Mouse (Mus musculus): Measurements from ENCODE around the gene Fos. TPM values are rescaled to one million over a fixed set of nuclear protein-coding genes. Genes with fewer than 3 reads are reported as not detected.

Fos gene
- polyA plus RNA-seq, 1 experiment from 2014 or later, result 1.8 TPM

DNA sequence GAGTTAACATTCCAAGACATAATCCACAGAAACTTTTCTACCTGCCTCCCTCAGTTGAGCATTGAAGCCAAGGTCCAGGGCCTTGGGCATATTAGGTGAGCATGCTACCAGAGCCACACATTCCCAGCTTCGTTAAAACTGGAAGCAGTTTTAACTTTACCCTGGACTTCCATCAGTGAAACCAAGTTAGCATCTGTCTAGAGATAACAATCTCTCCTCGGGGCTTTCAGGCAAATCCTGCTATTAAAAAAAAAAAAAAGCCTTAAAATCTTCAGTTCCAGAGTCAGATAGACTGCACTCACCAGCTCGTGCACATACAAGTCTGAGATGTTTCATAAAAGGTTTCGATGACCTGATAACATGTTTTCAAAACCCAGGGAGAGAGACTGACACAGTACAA, 17.4 kb upstream of the Fos start:
- Histone ChIP-seq H3K27ac (ENCODE audit: low read length) (peak overlapping the region; percentile 89), H3K9ac (ENCODE audit: low read depth, low read length) (no peak overlapping the region)
- 69% methylated on average over 4 of the region's 4 CpGs for WGBS

DNA sequence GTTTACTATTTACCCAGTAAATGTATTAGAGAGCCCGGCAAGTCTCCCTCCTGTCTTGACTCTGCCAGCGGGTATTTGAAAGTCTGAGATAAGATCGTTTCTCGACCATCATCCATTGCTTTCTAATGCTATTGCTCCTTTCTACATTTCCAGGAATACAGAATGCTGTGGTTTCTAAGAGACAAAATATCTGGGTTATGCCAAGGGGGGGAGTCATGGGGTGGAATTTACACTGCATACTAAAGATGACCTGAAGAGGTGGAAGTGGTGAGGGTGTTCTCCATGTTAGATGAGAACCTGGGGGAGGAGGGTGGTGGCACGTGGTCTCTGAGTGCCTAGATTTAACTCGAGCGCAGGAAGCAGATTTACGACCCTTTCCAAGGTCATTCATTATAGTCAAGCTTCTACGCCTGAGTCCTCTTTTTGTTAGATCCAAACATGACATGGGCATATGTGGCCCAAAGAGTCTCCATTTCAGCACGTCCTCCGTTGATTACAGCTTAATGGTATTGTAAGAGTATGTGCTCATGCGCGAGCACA, 16.7 kb upstream of the Fos start:
- Histone ChIP-seq H3K36me3 (ENCODE audit: control insufficient read depth, insufficient read depth, low read length) (no peaks in the 10 kb centered on the region), H3K9ac (ENCODE audit: low read depth, low read length) (no peak overlapping the region), H3K4me2 (ENCODE audit: low read length) (no peak overlapping the region), H3K4me3 (ENCODE audit: low read depth, low read length) (no peak overlapping the region), H3K4me1 (ENCODE audit: control insufficient read depth, insufficient read depth, low read length) (peaks cover 11% of the 10 kb centered on the region), H3K9me3 (replicated peaks; ENCODE audit: control insufficient read depth, low read length, poor library complexity, severe bottlenecking) (no peaks in the 10 kb centered on the region), H3K27me3 (ENCODE audit: control insufficient read depth, insufficient read depth, low read depth, low read length) (no peaks in the 10 kb centered on the region), H3K27ac (ENCODE audit: low read length) (no peak overlapping the region)
- ATAC-seq, result no peak
- WGBS, result 81% methylated on average over 13 of the region's 13 CpGs

More for the DNA sequence above, 17.4 kb upstream of the Fos start:
- Histone ChIP-seq H3K9me3 (replicated peaks; ENCODE audit: control insufficient read depth, low read length, poor library complexity, severe bottlenecking) (no peaks in the 10 kb centered on the region), H3K4me2 (ENCODE audit: low read length) (peak overlapping the region; percentile 69), H3K27me3 (ENCODE audit: control insufficient read depth, insufficient read depth, low read depth, low read length) (no peaks in the 10 kb centered on the region), H3K4me1 (ENCODE audit: control insufficient read depth, insufficient read depth, low read length) (peaks cover 15% of the 10 kb centered on the region), H3K36me3 (ENCODE audit: control insufficient read depth, insufficient read depth, low read length) (no peaks in the 10 kb centered on the region), H3K4me3 (ENCODE audit: low read depth, low read length) (no peak overlapping the region)
- ATAC-seq, result no peak

DNA sequence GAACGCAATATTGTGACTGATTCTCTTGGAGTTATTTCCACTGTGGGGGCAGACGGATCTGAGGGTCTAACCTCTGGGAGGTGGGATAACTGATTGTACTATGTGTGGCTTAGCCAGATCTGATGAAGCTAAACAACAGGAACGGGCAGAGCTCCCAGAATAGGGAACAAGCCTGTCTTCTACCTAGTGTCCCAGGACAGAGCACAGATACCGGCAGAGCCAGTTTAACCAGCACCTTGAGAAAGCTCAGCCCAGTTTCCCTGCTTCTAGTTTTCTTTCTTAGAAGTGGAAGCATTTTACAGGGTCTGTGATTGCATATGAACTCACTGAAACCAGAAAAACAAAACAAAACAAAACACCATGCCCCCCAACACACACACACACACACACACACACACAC, 13.9 kb upstream of the Fos start:
- WGBS, result 79% methylated on average over 4 of the region's 4 CpGs
- Histone ChIP-seq H3K4me2 (ENCODE audit: low read length) (no peak overlapping the region), H3K4me3 (ENCODE audit: low read depth, low read length) (no peak overlapping the region), H3K9ac (ENCODE audit: low read depth, low read length) (no peak overlapping the region), H3K4me1 (ENCODE audit: control insufficient read depth, insufficient read depth, low read length) (peaks cover 8% of the 10 kb centered on the region), H3K27ac (ENCODE audit: low read length) (no peak overlapping the region), H3K27me3 (ENCODE audit: control insufficient read depth, insufficient read depth, low read depth, low read length) (no peaks in the 10 kb centered on the region), H3K9me3 (replicated peaks; ENCODE audit: control insufficient read depth, low read length, poor library complexity, severe bottlenecking) (no peaks in the 10 kb centered on the region), H3K36me3 (ENCODE audit: control insufficient read depth, insufficient read depth, low read length) (no peaks in the 10 kb centered on the region)
- no peak for ATAC-seq

DNA sequence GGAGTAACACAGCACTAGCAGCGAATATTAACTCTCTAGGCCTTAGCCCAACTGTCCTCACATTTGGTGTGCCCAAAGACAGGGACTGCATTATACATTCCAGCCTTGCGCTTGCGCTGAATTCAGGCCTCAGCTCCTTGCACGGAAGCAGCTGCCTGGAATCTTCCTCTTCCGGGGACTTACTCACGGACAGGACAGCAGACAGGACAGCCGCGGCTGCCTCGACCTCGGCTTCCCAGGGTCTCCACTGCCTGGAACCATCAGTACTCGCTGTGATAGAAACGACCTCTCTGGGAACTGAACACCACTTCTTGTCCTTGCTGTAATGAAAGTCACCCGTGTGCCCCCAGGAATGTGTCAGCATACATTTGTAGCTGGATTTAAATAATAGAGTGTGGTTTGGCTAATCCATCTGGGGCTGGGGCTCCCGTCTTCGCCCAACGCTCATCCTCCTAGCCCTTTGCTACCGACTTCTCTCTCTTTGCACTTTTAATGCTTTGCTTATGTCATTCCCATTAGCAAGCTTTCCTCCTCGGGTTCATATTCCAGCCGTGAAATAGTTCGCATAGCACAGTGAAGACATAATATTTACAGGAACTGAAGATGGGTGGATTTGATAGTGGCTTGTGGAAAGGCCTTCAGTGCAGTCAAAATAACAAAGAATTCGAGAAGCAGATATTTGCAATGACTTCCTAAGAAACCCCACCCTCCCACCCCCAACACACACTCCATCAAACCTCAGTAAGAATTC, 11.6 kb upstream of the Fos start:
- no peaks in the 10 kb centered on the region for H3K27me3 ChIP-seq (ENCODE audit: control insufficient read depth, insufficient read depth, low read depth, low read length)
- no peaks in the 10 kb centered on the region for H3K4me1 ChIP-seq (ENCODE audit: control insufficient read depth, insufficient read depth, low read length)
- no peak overlapping the region for H3K4me2 ChIP-seq (ENCODE audit: low read length)
- WGBS, result 47% methylated on average over 21 of the region's 21 CpGs
- ATAC-seq, result no peak
- H3K9ac ChIP-seq (ENCODE audit: low read depth, low read length), result no peak overlapping the region
- H3K9me3 ChIP-seq (replicated peaks; ENCODE audit: control insufficient read depth, low read length, poor library complexity, severe bottlenecking), result no peaks in the 10 kb centered on the region
- H3K36me3 ChIP-seq (ENCODE audit: control insufficient read depth, insufficient read depth, low read length), result no peaks in the 10 kb centered on the region
- no peak overlapping the region for H3K4me3 ChIP-seq (ENCODE audit: low read depth, low read length)
- no peak overlapping the region for H3K27ac ChIP-seq (ENCODE audit: low read length)

DNA sequence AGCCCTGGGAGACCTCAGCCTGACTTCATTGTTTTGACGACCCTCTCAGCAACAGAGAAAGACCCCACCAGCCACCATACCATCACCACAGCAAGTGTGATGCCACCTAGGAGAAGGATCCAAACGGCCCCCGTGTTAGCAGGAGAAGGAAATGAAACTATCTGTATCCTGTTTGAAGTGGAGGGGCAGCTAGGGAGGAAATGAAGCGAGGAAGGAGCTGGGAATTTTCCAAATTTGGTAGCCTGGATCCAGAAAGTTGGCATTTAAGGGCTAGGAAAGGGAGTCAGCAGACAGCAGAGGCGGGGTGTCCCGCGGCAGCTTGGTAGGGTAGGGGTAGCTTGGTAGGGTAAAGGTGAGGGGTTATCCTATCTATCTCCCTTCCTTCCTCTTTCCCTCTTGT, 10.9 kb upstream of the Fos start:
- no peak overlapping the region for H3K4me2 ChIP-seq (ENCODE audit: low read length)
- no peak overlapping the region for H3K4me3 ChIP-seq (ENCODE audit: low read depth, low read length)
- 53% methylated on average over 5 of the region's 7 CpGs for WGBS
- no peak overlapping the region for H3K27ac ChIP-seq (ENCODE audit: low read length)
- no peaks in the 10 kb centered on the region for H3K4me1 ChIP-seq (ENCODE audit: control insufficient read depth, insufficient read depth, low read length)
- ATAC-seq, result no peak
- H3K27me3 ChIP-seq (ENCODE audit: control insufficient read depth, insufficient read depth, low read depth, low read length), result no peaks in the 10 kb centered on the region
- H3K9me3 ChIP-seq (replicated peaks; ENCODE audit: control insufficient read depth, low read length, poor library complexity, severe bottlenecking), result no peaks in the 10 kb centered on the region
- H3K9ac ChIP-seq (ENCODE audit: low read depth, low read length), result no peak overlapping the region
- no peaks in the 10 kb centered on the region for H3K36me3 ChIP-seq (ENCODE audit: control insufficient read depth, insufficient read depth, low read length)

DNA sequence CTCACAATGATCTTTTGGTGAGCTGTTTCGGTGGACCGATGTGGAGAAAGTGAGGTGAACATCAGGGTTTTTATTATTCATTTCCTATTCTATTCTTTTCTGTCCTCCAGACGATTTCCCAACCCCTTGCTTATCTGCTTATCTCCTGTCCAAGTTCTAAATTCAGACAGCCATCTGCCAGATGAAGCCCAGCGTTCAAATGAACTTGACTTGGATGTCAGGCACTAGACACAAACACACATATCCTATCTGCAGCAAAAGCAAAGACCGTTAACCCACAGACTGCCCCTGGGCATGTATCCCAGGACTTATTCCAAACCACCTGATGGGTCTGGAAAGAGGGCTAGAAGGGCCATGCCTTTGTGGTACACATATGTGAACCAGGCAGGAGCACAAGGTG, 9.3 kb upstream of the Fos start:
- H3K9ac ChIP-seq (ENCODE audit: low read depth, low read length), result no peak overlapping the region
- H3K36me3 ChIP-seq (ENCODE audit: control insufficient read depth, insufficient read depth, low read length), result no peaks in the 10 kb centered on the region
- no peak for ATAC-seq
- H3K4me1 ChIP-seq (ENCODE audit: control insufficient read depth, insufficient read depth, low read length), result no peaks in the 10 kb centered on the region
- no peak overlapping the region for H3K27ac ChIP-seq (ENCODE audit: low read length)
- no peak overlapping the region for H3K4me3 ChIP-seq (ENCODE audit: low read depth, low read length)
- no peaks in the 10 kb centered on the region for H3K9me3 ChIP-seq (replicated peaks; ENCODE audit: control insufficient read depth, low read length, poor library complexity, severe bottlenecking)
- no peaks in the 10 kb centered on the region for H3K27me3 ChIP-seq (ENCODE audit: control insufficient read depth, insufficient read depth, low read depth, low read length)
- no peak overlapping the region for H3K4me2 ChIP-seq (ENCODE audit: low read length)
- WGBS, result 77% methylated on average over 5 of the region's 5 CpGs

DNA sequence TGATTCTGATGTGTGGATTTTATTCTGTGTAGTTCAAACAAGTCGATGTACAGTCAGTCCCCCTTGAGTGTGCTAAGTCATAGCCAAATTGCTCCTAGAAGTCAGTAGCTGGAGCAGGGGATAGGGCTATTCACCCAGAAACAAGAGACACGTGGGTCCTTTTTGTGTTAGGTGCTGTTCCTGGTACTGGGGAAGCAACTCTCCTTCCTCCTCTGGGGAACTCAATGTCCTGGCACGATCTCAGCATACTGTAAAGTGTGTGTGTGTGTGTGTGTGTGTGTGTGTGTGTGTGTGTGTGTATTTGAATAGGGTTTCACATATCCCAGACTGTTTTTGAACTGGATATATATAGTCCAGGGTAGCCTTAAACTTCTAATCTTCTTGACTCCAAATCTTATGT, 8.8 kb upstream of the Fos start:
- no peak overlapping the region for H3K9ac ChIP-seq (ENCODE audit: low read depth, low read length)
- 71% methylated on average over 3 of the region's 3 CpGs for WGBS
- H3K27me3 ChIP-seq (ENCODE audit: control insufficient read depth, insufficient read depth, low read depth, low read length), result no peaks in the 10 kb centered on the region
- no peak overlapping the region for H3K27ac ChIP-seq (ENCODE audit: low read length)
- no peaks in the 10 kb centered on the region for H3K9me3 ChIP-seq (replicated peaks; ENCODE audit: control insufficient read depth, low read length, poor library complexity, severe bottlenecking)
- no peaks in the 10 kb centered on the region for H3K4me1 ChIP-seq (ENCODE audit: control insufficient read depth, insufficient read depth, low read length)
- ATAC-seq, result no peak
- H3K4me3 ChIP-seq (ENCODE audit: low read depth, low read length), result no peak overlapping the region
- H3K4me2 ChIP-seq (ENCODE audit: low read length), result no peak overlapping the region
- H3K36me3 ChIP-seq (ENCODE audit: control insufficient read depth, insufficient read depth, low read length), result no peaks in the 10 kb centered on the region

DNA sequence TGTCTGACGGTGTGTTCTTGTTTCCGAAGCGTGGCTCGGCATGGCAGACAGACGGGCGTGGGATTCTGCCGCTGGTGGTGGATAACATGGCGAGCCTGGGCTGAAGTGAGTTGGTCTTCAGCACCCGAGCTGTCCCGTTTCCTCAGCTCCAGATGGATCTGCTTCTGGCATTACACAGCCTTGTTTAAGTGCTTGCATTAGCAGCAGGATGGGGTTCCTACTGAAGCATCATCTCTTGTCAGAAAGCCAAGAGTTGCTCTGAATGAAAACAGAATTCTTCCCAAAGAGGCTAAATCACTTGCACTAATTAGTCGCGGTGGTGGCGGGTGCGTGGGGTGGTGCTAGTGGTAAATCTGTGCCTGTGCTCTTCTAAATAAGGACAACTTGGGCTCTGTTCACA, 5.8 kb upstream of the Fos start:
- Histone ChIP-seq H3K4me3 (ENCODE audit: low read depth, low read length) (no peak overlapping the region), H3K4me1 (ENCODE audit: control insufficient read depth, insufficient read depth, low read length) (peaks cover 16% of the 10 kb centered on the region), H3K36me3 (ENCODE audit: control insufficient read depth, insufficient read depth, low read length) (no peaks in the 10 kb centered on the region), H3K27ac (ENCODE audit: low read length) (no peak overlapping the region), H3K4me2 (ENCODE audit: low read length) (no peak overlapping the region), H3K27me3 (ENCODE audit: control insufficient read depth, insufficient read depth, low read depth, low read length) (no peaks in the 10 kb centered on the region), H3K9me3 (replicated peaks; ENCODE audit: control insufficient read depth, low read length, poor library complexity, severe bottlenecking) (no peaks in the 10 kb centered on the region), H3K9ac (ENCODE audit: low read depth, low read length) (no peak overlapping the region)
- ATAC-seq, result no peak
- 79% methylated on average over 14 of the region's 14 CpGs for WGBS

DNA sequence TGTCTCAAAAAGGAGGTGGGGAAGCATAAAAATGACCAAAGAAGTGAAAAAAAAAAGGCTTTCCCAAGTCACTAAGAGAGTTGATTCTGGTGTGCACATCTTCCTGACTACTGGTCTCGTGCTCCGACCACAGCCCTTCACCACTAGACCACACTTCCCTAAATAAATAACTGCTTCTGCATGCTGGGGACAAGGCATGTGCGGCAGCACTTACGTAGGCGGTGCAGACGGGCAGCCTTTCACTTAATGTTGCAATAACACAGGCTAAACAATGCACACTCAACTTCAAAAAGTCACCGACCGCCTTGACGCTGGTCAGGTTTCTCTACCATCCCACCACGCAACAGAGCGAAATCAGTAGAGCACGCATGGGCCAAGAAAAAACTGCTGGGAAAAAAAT, 5.0 kb upstream of the Fos start:
- ATAC-seq, result no peak
- no peaks in the 10 kb centered on the region for H3K9me3 ChIP-seq (replicated peaks; ENCODE audit: control insufficient read depth, low read length, poor library complexity, severe bottlenecking)
- H3K4me2 ChIP-seq (ENCODE audit: low read length), result no peak overlapping the region
- no peak overlapping the region for H3K4me3 ChIP-seq (ENCODE audit: low read depth, low read length)
- H3K4me1 ChIP-seq (ENCODE audit: control insufficient read depth, insufficient read depth, low read length), result peaks cover 19% of the 10 kb centered on the region
- no peak overlapping the region for H3K27ac ChIP-seq (ENCODE audit: low read length)
- 92% methylated on average over 12 of the region's 12 CpGs for WGBS
- no peaks in the 10 kb centered on the region for H3K36me3 ChIP-seq (ENCODE audit: control insufficient read depth, insufficient read depth, low read length)
- H3K27me3 ChIP-seq (ENCODE audit: control insufficient read depth, insufficient read depth, low read depth, low read length), result no peaks in the 10 kb centered on the region
- no peak overlapping the region for H3K9ac ChIP-seq (ENCODE audit: low read depth, low read length)
